Mouse (Mus musculus) CH12.LX (cell line): Measurements from ENCODE around the gene Adap1.

Experiments
- CHD1 ChIP-seq: IDR thresholded peaks from 2 replicates; pipeline ENCODE4 v1.6.1; 2012; ENCODE audit warnings: low read depth, low read length, improper control_type of control experiment, inconsistent platforms
- CHD2 ChIP-seq: IDR thresholded peaks from 2 replicates; pipeline ENCODE4 v1.6.1; 2011; ENCODE audit warnings: low read length, improper control_type of control experiment
- CTCF ChIP-seq, 2 experiments: IDR thresholded peaks in 1 of 2; conservative IDR thresholded peaks in 1 of 2; 2 replicates each; pipeline ENCODE4 v1.5.1; 2011 to 2012; ENCODE audit warnings: low read depth in 2 of 2, low read length in 2 of 2, improper control_type of control experiment in 1 of 2, inconsistent platforms in 1 of 2, mild to moderate bottlenecking in 1 of 2, moderate library complexity in 1 of 2
- ELF1 ChIP-seq: IDR thresholded peaks from 2 replicates; pipeline ENCODE4 v1.6.1; 2014; ENCODE audit warnings: low read depth, mild to moderate bottlenecking, inconsistent platforms, low read length, improper control_type of control experiment
- HCFC1 ChIP-seq: IDR thresholded peaks from 2 replicates; pipeline ENCODE4 v1.6.1; 2012; ENCODE audit warnings: low read depth, mild to moderate bottlenecking, inconsistent platforms, low read length, improper control_type of control experiment
- NRF1 ChIP-seq: IDR thresholded peaks from 2 replicates; pipeline ENCODE4 v1.6.1; 2014; ENCODE audit warnings: low read depth, mild to moderate bottlenecking, inconsistent platforms, low read length, improper control_type of control experiment, moderate library complexity
- TCF12 ChIP-seq: IDR thresholded peaks from 2 replicates; pipeline ENCODE4 v1.6.1; 2014; ENCODE audit warnings: low read depth, mild to moderate bottlenecking, inconsistent platforms, low read length, improper control_type of control experiment
- USF1 ChIP-seq: IDR thresholded peaks from 2 replicates; pipeline ENCODE4 v1.6.1; 2014; ENCODE audit warnings: low read depth, mild to moderate bottlenecking, inconsistent platforms, low read length, improper control_type of control experiment
- ZKSCAN1 ChIP-seq: IDR thresholded peaks from 2 replicates; pipeline ENCODE4 v1.6.1; 2012; ENCODE audit warnings: low read depth, inconsistent platforms, low read length, improper control_type of control experiment, borderline replicate concordance

DNA sequence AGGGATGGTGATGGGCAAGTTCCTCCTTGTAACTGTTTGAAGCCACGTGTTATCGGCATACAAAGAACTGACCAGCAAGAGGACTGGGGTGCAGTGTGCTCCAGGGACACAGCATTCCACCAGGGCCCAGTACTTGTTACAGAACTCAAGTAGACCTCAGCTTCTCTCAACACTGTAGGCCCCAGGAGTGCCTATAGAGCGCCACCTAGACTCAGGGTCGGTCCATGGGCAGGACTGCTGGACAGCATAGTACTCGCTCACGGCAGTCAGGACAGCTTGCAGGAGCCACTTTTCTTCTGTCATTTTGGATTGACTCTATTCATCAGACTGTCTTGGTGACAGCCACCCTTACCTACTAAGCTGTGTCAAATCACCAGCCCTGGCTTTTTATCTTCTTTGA lies 70.5 kb downstream of the Adap1 start:
- TF ChIP-seq NRF1 (no peak), HCFC1 (no peak), CTCF (conservative IDR thresholded peaks at IDR 0.05 in 1 of 2, IDR thresholded peaks at IDR 0.05 in 1 of 2; ENCODE audit: low read depth in 2 of 2, low read length in 2 of 2) (peak in 1 of 2 experiments; percentile 44; a peak in 2 of 4 replicates), CHD1 (no peak), CHD2 (no peak), USF1 (no peak), ZKSCAN1 (no peak), TCF12 (no peak), ELF1 (no peak)
